Mouse (Mus musculus): ENCODE results near the gene Cadm4. TPM values are rescaled to one million over a fixed set of nuclear protein-coding genes. Genes with fewer than 3 reads are reported as not detected.
"Not testable (repeated sequence)": the region's sequence is repeated elsewhere in the genome, so short reads cannot be mapped to it uniquely, and the experiment has no call there.

The Cadm4 gene
- polyA plus RNA-seq, 1 experiment from 2014 or later, result 1.2 TPM

DNA sequence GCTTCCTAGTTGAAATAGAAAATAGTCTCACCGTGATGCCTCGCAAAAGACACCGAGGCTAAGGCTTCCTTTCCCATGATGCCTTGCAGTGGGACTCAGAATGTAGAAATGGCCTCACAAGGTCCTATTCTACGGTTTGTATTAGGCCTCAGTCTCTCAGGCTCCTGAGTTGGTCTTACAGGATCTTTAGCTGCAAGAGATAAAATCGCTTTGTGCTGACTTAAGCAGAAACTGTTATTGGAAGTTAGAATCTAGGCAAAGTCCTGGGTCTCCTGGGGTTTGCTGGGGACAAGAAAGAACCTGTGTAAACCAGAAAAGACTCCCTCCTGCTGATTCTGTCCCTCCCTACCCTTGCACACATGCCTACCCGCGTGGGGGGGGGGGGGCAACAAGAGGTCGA is 5.5 kb upstream of the Cadm4 start:
- Histone ChIP-seq H3K4me2 (ENCODE audit: low read depth, low read length) (no peak overlapping the region), H3K9ac (ENCODE audit: low read depth, low read length) (no peak overlapping the region), H3K27ac (ENCODE audit: low read length) (no peak overlapping the region), H3K9me3 (ENCODE audit: control insufficient read depth, low read length) (peaks cover 10% of the 10 kb centered on the region), H3K36me3 (ENCODE audit: control insufficient read depth, insufficient read depth, low read length) (0 out of 2 replicates have a peak, but pooled peaks cover 3% of the 10 kb centered on the region), H3K4me1 (ENCODE audit: control insufficient read depth, insufficient read depth, low read length) (peaks cover 13% of the 10 kb centered on the region), H3K27me3 (replicated peaks; ENCODE audit: control insufficient read depth, insufficient read depth, low read length) (peaks cover 2% of the 10 kb centered on the region; the same call in 1 of the 2 replicates), H3K4me3 (ENCODE audit: low read length) (no peak overlapping the region)
- ATAC-seq, result no peak
- WGBS, result 82% methylated on average over 8 of the region's 8 CpGs

- peaks cover 4% of the 10 kb centered on the region; the same call in 1 of the 2 replicates for H3K27me3 ChIP-seq (replicated peaks; ENCODE audit: control insufficient read depth, insufficient read depth, low read length)
- H3K9ac ChIP-seq (ENCODE audit: low read depth, low read length), result no peak overlapping the region
- no peak overlapping the region for H3K4me3 ChIP-seq (ENCODE audit: low read length)
- no peak overlapping the region for H3K4me2 ChIP-seq (ENCODE audit: low read depth, low read length)
- H3K36me3 ChIP-seq (ENCODE audit: control insufficient read depth, insufficient read depth, low read length), result 0 out of 2 replicates have a peak, but pooled peaks cover 3% of the 10 kb centered on the region
- WGBS, result 84% methylated on average over 7 of the region's 7 CpGs
- peaks cover 16% of the 10 kb centered on the region for H3K4me1 ChIP-seq (ENCODE audit: control insufficient read depth, insufficient read depth, low read length)
- ATAC-seq, result no peak
- peaks cover 10% of the 10 kb centered on the region for H3K9me3 ChIP-seq (ENCODE audit: control insufficient read depth, low read length)
- no peak overlapping the region for H3K27ac ChIP-seq (ENCODE audit: low read length)
These were observed 5.0 kb upstream of the Cadm4 start for GRCm38 (mm10) chr7:24476856-24477255.

GRCm38 (mm10) chr7:24478911-24479310 is 2.9 kb upstream of the Cadm4 start:
- Histone ChIP-seq H3K27ac (ENCODE audit: low read length) (no peak overlapping the region), H3K36me3 (ENCODE audit: control insufficient read depth, insufficient read depth, low read length) (no peaks in the 10 kb centered on the region), H3K9me3 (ENCODE audit: control insufficient read depth, low read length) (0 out of 2 replicates have a peak, but pooled peaks cover 6% of the 10 kb centered on the region), H3K4me2 (ENCODE audit: low read depth, low read length) (no peak overlapping the region), H3K4me3 (ENCODE audit: low read length) (no peak overlapping the region), H3K9ac (ENCODE audit: low read depth, low read length) (no peak overlapping the region), H3K4me1 (ENCODE audit: control insufficient read depth, insufficient read depth, low read length) (peaks cover 16% of the 10 kb centered on the region), H3K27me3 (replicated peaks; ENCODE audit: control insufficient read depth, insufficient read depth, low read length) (peaks cover 7% of the 10 kb centered on the region; the same call in 1 of the 2 replicates)
- no peak for ATAC-seq
- WGBS, result 85% methylated on average over 5 of the region's 5 CpGs

DNA sequence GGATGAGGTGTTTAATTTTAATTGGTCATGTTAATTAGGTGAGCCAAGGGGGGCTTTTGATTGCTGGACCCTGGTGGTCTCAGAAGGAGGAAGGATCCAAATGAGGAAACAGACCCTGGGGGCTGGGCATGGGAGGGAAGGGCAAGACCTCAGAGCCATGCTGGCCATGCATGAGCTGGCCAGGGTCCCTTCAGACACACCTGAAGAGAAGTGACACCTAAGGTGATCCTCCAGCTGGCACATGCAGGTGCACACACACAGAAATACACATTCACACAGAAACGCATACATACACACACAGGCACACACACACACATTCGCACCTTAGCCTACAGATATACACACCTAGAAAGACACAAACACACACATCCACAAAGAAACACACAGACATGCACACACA is 2.1 kb upstream of the Cadm4 start:
- 93% methylated on average over 2 of the region's 2 CpGs for WGBS
- Histone ChIP-seq H3K4me2 (ENCODE audit: low read depth, low read length) (no peak overlapping the region), H3K9me3 (ENCODE audit: control insufficient read depth, low read length) (0 out of 2 replicates have a peak, but pooled peaks cover 6% of the 10 kb centered on the region), H3K4me3 (ENCODE audit: low read length) (no peak overlapping the region), H3K27me3 (replicated peaks; ENCODE audit: control insufficient read depth, insufficient read depth, low read length) (peaks cover 7% of the 10 kb centered on the region; the same call in 1 of the 2 replicates), H3K27ac (ENCODE audit: low read length) (no peak overlapping the region), H3K4me1 (ENCODE audit: control insufficient read depth, insufficient read depth, low read length) (peaks cover 16% of the 10 kb centered on the region), H3K9ac (ENCODE audit: low read depth, low read length) (no peak overlapping the region), H3K36me3 (ENCODE audit: control insufficient read depth, insufficient read depth, low read length) (no peaks in the 10 kb centered on the region)
- no peak for ATAC-seq

GRCm38 (mm10) chr7:24480121-24480941 is 1.5 kb upstream of the Cadm4 start:
- Histone ChIP-seq H3K4me2 (ENCODE audit: low read depth, low read length) (no peak overlapping the region), H3K36me3 (ENCODE audit: control insufficient read depth, insufficient read depth, low read length) (no peaks in the 10 kb centered on the region), H3K27me3 (replicated peaks; ENCODE audit: control insufficient read depth, insufficient read depth, low read length) (peaks cover 7% of the 10 kb centered on the region; the same call in 1 of the 2 replicates), H3K9ac (ENCODE audit: low read depth, low read length) (0 out of 2 replicates have a peak overlapping the region, but pooled peaks have one; percentile 38), H3K9me3 (ENCODE audit: control insufficient read depth, low read length) (0 out of 2 replicates have a peak, but pooled peaks cover 6% of the 10 kb centered on the region), H3K4me1 (ENCODE audit: control insufficient read depth, insufficient read depth, low read length) (peaks cover 14% of the 10 kb centered on the region), H3K27ac (ENCODE audit: low read length) (no peak overlapping the region), H3K4me3 (ENCODE audit: low read length) (no peak overlapping the region)
- 58% methylated on average over 18 of the region's 18 CpGs for WGBS
- no peak for ATAC-seq

DNA sequence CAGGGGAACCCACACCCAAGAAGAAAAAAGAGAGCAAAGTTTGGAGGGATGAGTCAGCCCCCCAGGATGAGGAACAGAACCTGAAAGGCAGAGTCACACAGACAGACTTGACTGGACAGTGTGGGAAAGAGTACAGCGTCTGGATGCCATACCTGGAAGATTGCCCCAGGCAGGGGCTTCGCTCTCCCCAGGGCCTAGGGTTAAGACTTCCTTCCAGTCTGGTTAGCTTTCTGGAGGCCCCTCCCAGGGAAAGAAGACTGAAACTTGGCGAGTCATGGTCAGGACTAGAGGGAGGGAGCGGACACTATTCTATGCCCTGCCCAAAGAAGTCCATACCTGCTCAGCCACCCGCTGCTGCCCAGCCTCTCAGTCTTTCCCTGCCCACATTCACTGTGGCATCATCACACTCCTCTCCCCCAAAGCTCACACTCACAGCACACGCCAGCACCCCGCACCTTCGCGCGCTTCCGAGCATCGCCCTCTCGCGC is 793 bp upstream of the Cadm4 start:
- Histone ChIP-seq H3K4me1 (ENCODE audit: control insufficient read depth, insufficient read depth, low read length) (peaks cover 13% of the 10 kb centered on the region), H3K9ac (ENCODE audit: low read depth, low read length) (peak overlapping the region; percentile 70; the same call in 1 of the 2 replicates), H3K36me3 (ENCODE audit: control insufficient read depth, insufficient read depth, low read length) (no peaks in the 10 kb centered on the region), H3K9me3 (ENCODE audit: control insufficient read depth, low read length) (0 out of 2 replicates have a peak, but pooled peaks cover 6% of the 10 kb centered on the region), H3K27ac (ENCODE audit: low read length) (no peak overlapping the region), H3K27me3 (replicated peaks; ENCODE audit: control insufficient read depth, insufficient read depth, low read length) (peaks cover 7% of the 10 kb centered on the region; the same call in 1 of the 2 replicates), H3K4me2 (ENCODE audit: low read depth, low read length) (peak overlapping the region; percentile 98), H3K4me3 (ENCODE audit: low read length) (peak overlapping the region; percentile 67)
- WGBS, result 15% methylated on average over 14 of the region's 14 CpGs
- ATAC-seq, result peak; percentile 36

DNA sequence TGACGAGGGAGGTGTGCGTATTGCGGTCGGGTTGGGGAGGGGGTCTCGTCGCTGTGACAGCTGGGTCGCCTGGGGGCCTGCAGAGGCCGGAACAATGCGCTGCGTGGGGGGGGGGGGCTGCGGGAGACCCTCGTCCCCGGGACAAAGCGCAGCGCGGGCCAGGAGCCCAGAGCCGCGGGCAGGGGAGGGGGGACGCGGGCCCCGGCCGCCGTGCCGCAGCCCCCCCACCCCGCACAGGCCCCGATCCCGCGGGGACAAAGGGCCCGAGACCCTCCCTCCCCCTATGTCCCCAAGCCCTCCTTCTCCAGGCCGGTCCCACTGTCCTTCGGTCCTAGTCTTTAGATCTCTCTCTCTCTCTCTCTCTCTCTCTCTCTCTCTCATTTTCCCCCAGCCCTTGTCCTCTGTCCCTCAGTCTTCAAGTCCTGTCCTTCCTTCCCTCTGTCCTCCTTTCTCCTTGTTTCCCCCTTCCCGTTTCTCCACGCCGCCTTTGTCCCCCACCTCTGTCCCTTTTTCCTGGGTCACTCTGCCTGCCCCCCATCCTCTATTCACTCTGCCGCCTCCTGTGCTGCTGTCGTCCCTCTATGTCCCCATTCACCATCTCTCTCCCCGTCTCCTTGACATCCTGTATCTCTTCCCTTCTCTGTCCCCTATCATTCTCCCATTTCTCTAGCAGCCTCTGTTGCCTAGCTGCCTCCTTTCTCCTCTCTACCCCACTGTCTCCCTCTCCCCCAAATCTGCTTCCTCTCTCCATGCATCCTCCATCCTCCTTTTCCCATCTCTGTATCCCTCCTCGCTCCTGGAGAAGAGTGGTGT is 591 bp downstream of the Cadm4 start:
- ATAC-seq, result no peak; the same call in none of the 2 replicates
- Histone ChIP-seq H3K36me3 (ENCODE audit: control insufficient read depth, insufficient read depth, low read length) (no peaks in the 10 kb centered on the region), H3K27ac (ENCODE audit: low read length) (no peak overlapping the region), H3K27me3 (replicated peaks; ENCODE audit: control insufficient read depth, insufficient read depth, low read length) (peaks cover 7% of the 10 kb centered on the region; the same call in 1 of the 2 replicates), H3K4me3 (ENCODE audit: low read length) (peak overlapping the region; percentile 67), H3K9me3 (ENCODE audit: control insufficient read depth, low read length) (0 out of 2 replicates have a peak, but pooled peaks cover 5% of the 10 kb centered on the region), H3K4me1 (ENCODE audit: control insufficient read depth, insufficient read depth, low read length) (peaks cover 13% of the 10 kb centered on the region), H3K4me2 (ENCODE audit: low read depth, low read length) (peak overlapping the region; percentile 98), H3K9ac (ENCODE audit: low read depth, low read length) (peak overlapping the region; percentile 70)
- 3% methylated on average over 20 of the region's 38 CpGs for WGBS

DNA sequence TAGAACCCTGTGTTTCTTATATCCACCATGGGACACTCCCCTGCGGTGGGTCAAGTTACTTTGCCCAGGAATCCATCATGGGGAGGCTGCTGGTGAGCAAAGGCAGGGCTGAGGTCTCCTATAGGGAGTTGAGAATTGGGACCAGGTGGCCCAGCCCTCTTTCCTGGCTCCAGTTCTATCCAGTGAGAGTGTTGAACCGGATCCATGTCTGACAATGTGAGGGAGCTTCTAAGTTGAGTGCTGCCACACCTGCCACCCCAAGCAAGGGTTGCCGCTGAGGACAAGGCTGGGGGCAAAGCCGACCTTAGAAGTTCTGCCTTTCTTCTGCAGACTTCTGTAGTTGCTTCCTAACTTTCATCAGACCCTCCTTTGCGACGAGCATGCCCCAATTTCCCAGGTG is 1.5 kb downstream of the Cadm4 start:
- not testable (repeated sequence) for H3K9ac ChIP-seq (ENCODE audit: low read depth, low read length); H3K27me3 ChIP-seq (replicated peaks; ENCODE audit: control insufficient read depth, insufficient read depth, low read length); H3K9me3 ChIP-seq (ENCODE audit: control insufficient read depth, low read length); ATAC-seq; H3K36me3 ChIP-seq (ENCODE audit: control insufficient read depth, insufficient read depth, low read length); H3K4me3 ChIP-seq (ENCODE audit: low read length); H3K27ac ChIP-seq (ENCODE audit: low read length); H3K4me2 ChIP-seq (ENCODE audit: low read depth, low read length)
- peaks cover 13% of the 10 kb centered on the region for H3K4me1 ChIP-seq (ENCODE audit: control insufficient read depth, insufficient read depth, low read length)
- WGBS, result 55% methylated on average over 6 of the region's 6 CpGs

GRCm38 (mm10) chr7:24485481-24485880 is 3.7 kb downstream of the Cadm4 start:
- H3K9me3 ChIP-seq (ENCODE audit: control insufficient read depth, low read length), result no peaks in the 10 kb centered on the region
- 82% methylated on average over 9 of the region's 9 CpGs for WGBS
- ATAC-seq, result no peak
- H3K27ac ChIP-seq (ENCODE audit: low read length), result no peak overlapping the region
- H3K36me3 ChIP-seq (ENCODE audit: control insufficient read depth, insufficient read depth, low read length), result no peaks in the 10 kb centered on the region
- peaks cover 11% of the 10 kb centered on the region for H3K4me1 ChIP-seq (ENCODE audit: control insufficient read depth, insufficient read depth, low read length)
- no peak overlapping the region for H3K4me3 ChIP-seq (ENCODE audit: low read length)
- no peak overlapping the region for H3K4me2 ChIP-seq (ENCODE audit: low read depth, low read length)
- peaks cover 7% of the 10 kb centered on the region; the same call in 1 of the 2 replicates for H3K27me3 ChIP-seq (replicated peaks; ENCODE audit: control insufficient read depth, insufficient read depth, low read length)
- no peak overlapping the region for H3K9ac ChIP-seq (ENCODE audit: low read depth, low read length)

Measured in intestine, embryonic 16.5 days (tissue).